Mouse (Mus musculus) hindbrain, postnatal 0 days (tissue): ENCODE results near the gene Pes1. TPM values are rescaled to one million over a fixed set of nuclear protein-coding genes. Genes with fewer than 3 reads are reported as not detected.
"Not testable (repeated sequence)": the region's sequence is repeated elsewhere in the genome, so short reads cannot be mapped to it uniquely, and the experiment has no call there.

Experiments used
- ATAC-seq: fragments of 200-750 bp; cut with Nextera tagmentation; 2 replicates; pipeline ENCODE4 v1.8.0; 2017; ENCODE audit warnings: mild to moderate bottlenecking, moderate TSS enrichment, moderate library complexity
- DNase-seq: peaks from one replicate; pipeline ENCODE4 v3.0.0-alpha.2; 2015; ENCODE audit warnings: low spot score
- H3K27ac ChIP-seq: fragments of 300-500 bp; sonication (generic); 2 replicates; pipeline ENCODE4 v1.5.1; 2014; ENCODE audit warnings: mild to moderate bottlenecking
- H3K27me3 ChIP-seq: fragments of 300-500 bp; sonication (generic); 2 replicates; pipeline ENCODE4 v1.6.1; 2014; ENCODE audit warnings: low read length, mixed read lengths; ENCODE audit not compliant: insufficient read depth
- H3K36me3 ChIP-seq: fragments of 300-500 bp; sonication (generic); 2 replicates; pipeline ENCODE4 v1.6.1; 2014; ENCODE audit warnings: low read length, mixed read lengths; ENCODE audit not compliant: insufficient read depth
- H3K4me1 ChIP-seq: fragments of 300-500 bp; sonication (generic); 2 replicates; pipeline ENCODE4 v1.6.1; 2014; ENCODE audit warnings: antibody characterized with exemption, low read length, mixed read lengths; ENCODE audit not compliant: insufficient read depth
- H3K4me2 ChIP-seq: fragments of 300-500 bp; sonication (generic); 2 replicates; pipeline ENCODE4 v1.6.1; 2014; ENCODE audit warnings: low read depth, mild to moderate bottlenecking, low read length, moderate library complexity, mixed read lengths
- H3K4me3 ChIP-seq: fragments of 300-500 bp; sonication (generic); 2 replicates; pipeline ENCODE4 v1.5.1; 2014; ENCODE audit warnings: low read length
- H3K9ac ChIP-seq: fragments of 300-500 bp; sonication (generic); replicated peaks from 2 replicates; pipeline ENCODE4 v1.6.1; 2014; ENCODE audit warnings: mild to moderate bottlenecking, low read length, moderate library complexity, mixed read lengths
- H3K9me3 ChIP-seq: fragments of 300-500 bp; sonication (generic); 2 replicates; pipeline ENCODE4 v1.6.1; 2016; ENCODE audit warnings: low read length, mixed read lengths
- CTCF ChIP-seq: IDR thresholded peaks from 2 replicates; pipeline ENCODE4 v1.5.1; 2016; ENCODE audit warnings: antibody characterized with exemption, control low read depth, low read depth
- WGBS: fragments of 180-500 bp; shearing (Covaris S2); extraction: QIAGEN DNeasy Blood & Tissue Kit; methylation state at CpG from one replicate; pipeline ENCODE4 v1.1.7; 2014; 5-methylcytosine and 5-hydroxymethylcytosine counted together
- polyA plus RNA-seq: library from polyadenylated mRNA; unstranded; fragments of >200 nt; fragmentation: Nextera tagmentation; extraction: Ambion mirVana; gene quantifications from 2 replicates; pipeline ENCODE4 v1.2.1, GENCODE M21; 2015
- total RNA-seq: library from RNA; depleted of rRNA; stranded (reverse); fragments of >200 nt; gene quantifications from 2 replicates; pipeline ENCODE4 v1.2.3, GENCODE M21; 2014

The Pes1 gene
- total and polyA plus RNA-seq, 2 experiments from 2014 or later = 36.4 to 44.5 TPM

GRCm38 (mm10) chr11:3936318-3936717 is 27.5 kb upstream of the Pes1 start:
- Histone ChIP-seq H3K27ac (no peak overlapping the region), H3K9me3 (no peaks in the 10 kb centered on the region), H3K4me1 (peaks cover 2% of the 10 kb centered on the region; the same call in 1 of the 2 replicates), H3K4me2 (no peak overlapping the region), H3K4me3 (no peak overlapping the region), H3K36me3 (no peaks in the 10 kb centered on the region), H3K9ac (no peak overlapping the region), H3K27me3 (no peaks in the 10 kb centered on the region)
- no peak for ATAC-seq
- 65% methylated on average over 3 of the region's 3 CpGs for WGBS
- no peak for TF ChIP-seq CTCF
- DNase-seq = no peak

- H3K4me3 ChIP-seq = no peak overlapping the region
- no peak for DNase-seq
- H3K4me1 ChIP-seq = no peaks in the 10 kb centered on the region
- no peaks in the 10 kb centered on the region for H3K9me3 ChIP-seq
- TF ChIP-seq CTCF = no peak
- H3K27me3 ChIP-seq = no peaks in the 10 kb centered on the region
- no peak overlapping the region for H3K27ac ChIP-seq
- H3K36me3 ChIP-seq = no peaks in the 10 kb centered on the region
- 80% methylated on average over 13 of the region's 13 CpGs for WGBS
- ATAC-seq = no peak
- no peak overlapping the region for H3K4me2 ChIP-seq
- H3K9ac ChIP-seq = no peak overlapping the region
Measured at GRCm38 (mm10) chr11:3937321-3937874, 26.4 kb upstream of the Pes1 start.

- Histone ChIP-seq H3K4me2 (no peak overlapping the region), H3K4me1 (no peaks in the 10 kb centered on the region), H3K27ac (no peak overlapping the region), H3K9ac (no peak overlapping the region), H3K36me3 (no peaks in the 10 kb centered on the region), H3K27me3 (no peaks in the 10 kb centered on the region), H3K9me3 (no peaks in the 10 kb centered on the region), H3K4me3 (no peak overlapping the region)
- 89% methylated on average over 7 of the region's 7 CpGs for WGBS
- TF ChIP-seq CTCF = no peak
- no peak for ATAC-seq
- no peak for DNase-seq
Measured at GRCm38 (mm10) chr11:3941371-3941770, 22.4 kb upstream of the Pes1 start.

- Histone ChIP-seq H3K9me3 (no peaks in the 10 kb centered on the region), H3K36me3 (no peaks in the 10 kb centered on the region), H3K4me3 (no peak overlapping the region), H3K27me3 (no peaks in the 10 kb centered on the region), H3K4me2 (no peak overlapping the region), H3K27ac (no peak overlapping the region), H3K4me1 (no peaks in the 10 kb centered on the region), H3K9ac (no peak overlapping the region)
- TF ChIP-seq CTCF = no peak
- 17% methylated on average over 1 of the region's 1 CpGs for WGBS
- ATAC-seq (no peak), DNase-seq (no peak)
Measured at GRCm38 (mm10) chr11:3946386-3946785, 17.4 kb upstream of the Pes1 start.

- not testable (repeated sequence) for H3K9ac ChIP-seq, DNase-seq, H3K27me3 ChIP-seq, H3K9me3 ChIP-seq, ATAC-seq, H3K4me1 ChIP-seq, H3K27ac ChIP-seq, H3K36me3 ChIP-seq, H3K4me2 ChIP-seq, H3K4me3 ChIP-seq
- WGBS = 76% methylated on average over 5 of the region's 5 CpGs
Measured at GRCm38 (mm10) chr11:3954876-3955275, 8.9 kb upstream of the Pes1 start.

- not testable (repeated sequence) for ATAC-seq, H3K4me1 ChIP-seq, H3K27me3 ChIP-seq, H3K27ac ChIP-seq, H3K4me2 ChIP-seq, H3K9me3 ChIP-seq, DNase-seq, H3K9ac ChIP-seq, H3K4me3 ChIP-seq, H3K36me3 ChIP-seq
- 80% methylated on average over 4 of the region's 4 CpGs for WGBS
Measured at GRCm38 (mm10) chr11:3955371-3955770, 8.4 kb upstream of the Pes1 start.

GRCm38 (mm10) chr11:3960901-3961300 is 2.9 kb upstream of the Pes1 start:
- ATAC-seq (no peak), DNase-seq (no peak)
- Histone ChIP-seq H3K9me3 (no peaks in the 10 kb centered on the region), H3K4me2 (no peak overlapping the region), H3K27ac (no peak overlapping the region), H3K27me3 (no peaks in the 10 kb centered on the region), H3K4me1 (peaks cover 4% of the 10 kb centered on the region; the same call in 1 of the 2 replicates), H3K9ac (no peak overlapping the region), H3K36me3 (no peaks in the 10 kb centered on the region), H3K4me3 (no peak overlapping the region)
- WGBS = 91% methylated on average over 2 of the region's 2 CpGs
- no peak for TF ChIP-seq CTCF
